Mouse (Mus musculus) gonadal fat pad, adult 2 months (tissue): ENCODE results near the gene A730046J19Rik. TPM values are rescaled to one million over a fixed set of nuclear protein-coding genes. Genes with fewer than 3 reads are reported as not detected.

Source experiments
- DNase-seq: peaks from one replicate; pipeline ENCODE4 v3.0.0-alpha.2; 2012; ENCODE audit warnings: low read depth
- polyA plus RNA-seq: library from polyadenylated mRNA; depleted of rRNA; stranded (reverse); fragments of >200 nt; gene quantifications from 2 replicates; pipeline ENCODE4 v1.2.3, GENCODE M21; 2012; rRNA removed

Gene A730046J19Rik
- polyA plus RNA-seq = 0.03 and 0.11 TPM in 2 replicates

- no peak for DNase-seq
Measured at GRCm38 (mm10) chrX:144153523-144153922, at the start of gene A730046J19Rik. TSS of gene A730046J19Rik (plus strand) at chrX:144153695.

GRCm38 (mm10) chrX:144104619-144105416 is 48.7 kb upstream of the A730046J19Rik start:
- no peak for DNase-seq

- no peak for DNase-seq
Measured at GRCm38 (mm10) chrX:144136281-144136680, 17.2 kb upstream of the A730046J19Rik start.

GRCm38 (mm10) chrX:144149987-144150386 is 3.5 kb upstream of the A730046J19Rik start:
- no peak for DNase-seq

GRCm38 (mm10) chrX:144154111-144154510 is 616 bp downstream of the A730046J19Rik start:
- no peak for DNase-seq

- DNase-seq = no peak
Measured at GRCm38 (mm10) chrX:144162936-144163335, 9.4 kb downstream of the A730046J19Rik start.

Other genes starting within 250 kb of the A730046J19Rik start
- not detected in 2 replicates for gene Dcx, start 220.4 kb upstream of the A730046J19Rik start, polyA plus RNA-seq
- gene Alg13, start 164.1 kb downstream of the A730046J19Rik start, polyA plus RNA-seq = 3.9 and 4.0 TPM in 2 replicates